Mouse (Mus musculus): ENCODE measurements around the gene Evx1.

- no peak for TF ChIP-seq CTCF (conservative IDR thresholded peaks at IDR 0.05; ENCODE audit: insufficient read depth, insufficient read length, low read depth, low read length)
- TF ChIP-seq POLR2A (IDR thresholded peaks at IDR 0.05; ENCODE audit: low read depth, low read length), result no peak
Measured at GRCm38 (mm10) chr6:52310366-52310765, 2.9 kb upstream of the Evx1 start.

All from kidney, adult 2 months (tissue).